Mouse (Mus musculus) hindbrain, embryonic 16.5 days (tissue): ENCODE measurements around the gene Dab2ip. TPM values are rescaled to one million over a fixed set of nuclear protein-coding genes. Genes with fewer than 3 reads are reported as not detected.
A peak's percentile ranks its signal among the peaks of the same experiment; 100 is the strongest.

Experiments
- ATAC-seq: fragments of 200-750 bp; cut with Nextera tagmentation; 2 replicates; pipeline ENCODE4 v1.8.0; 2017; ENCODE audit warnings: moderate TSS enrichment, moderate library complexity
- H3K27ac ChIP-seq: fragments of 300-500 bp; sonication (generic); 2 replicates; pipeline ENCODE4 v1.5.1; 2014; ENCODE audit warnings: low read depth, mild to moderate bottlenecking, control low read depth, low read length, moderate library complexity
- H3K27me3 ChIP-seq: fragments of 300-500 bp; sonication (generic); replicated peaks from 2 replicates; pipeline ENCODE4 v1.6.1; 2014; ENCODE audit warnings: low read length; ENCODE audit not compliant: control insufficient read depth, insufficient read depth
- H3K36me3 ChIP-seq: fragments of 300-500 bp; sonication (generic); 2 replicates; pipeline ENCODE4 v1.6.1; 2014; ENCODE audit warnings: mild to moderate bottlenecking, low read length, moderate library complexity, mixed read lengths; ENCODE audit not compliant: control insufficient read depth, insufficient read depth
- H3K4me1 ChIP-seq: fragments of 300-500 bp; sonication (generic); 2 replicates; pipeline ENCODE4 v1.6.1; 2014; ENCODE audit warnings: low read depth, low read length; ENCODE audit not compliant: control insufficient read depth, insufficient read depth
- H3K4me2 ChIP-seq: fragments of 300-500 bp; sonication (generic); 2 replicates; pipeline ENCODE4 v1.6.1; 2014; ENCODE audit warnings: mild to moderate bottlenecking, low read length, control low read depth, moderate library complexity
- H3K4me3 ChIP-seq: fragments of 300-500 bp; sonication (generic); 2 replicates; pipeline ENCODE4 v1.5.1; 2014; ENCODE audit warnings: mild to moderate bottlenecking, low read length, control low read depth, moderate library complexity
- H3K9ac ChIP-seq: fragments of 300-500 bp; sonication (generic); 2 replicates; pipeline ENCODE4 v1.6.1; 2014; ENCODE audit warnings: low read depth, mild to moderate bottlenecking, control low read depth, low read length, moderate library complexity
- H3K9me3 ChIP-seq: fragments of 300-500 bp; sonication (generic); 2 replicates; pipeline ENCODE4 v1.6.1; 2014; ENCODE audit warnings: mild to moderate bottlenecking, low read length, moderate library complexity; ENCODE audit not compliant: control insufficient read depth
- WGBS: fragments of 180-500 bp; shearing (Covaris S2); extraction: QIAGEN DNeasy Blood & Tissue Kit; methylation state at CpG from one replicate; pipeline ENCODE4 v1.1.7; 2014; 5-methylcytosine and 5-hydroxymethylcytosine counted together
- polyA plus RNA-seq: library from polyadenylated mRNA; unstranded; fragments of >200 nt; fragmentation: Nextera tagmentation; extraction: Ambion mirVana; gene quantifications from 2 replicates; pipeline ENCODE4 v1.2.1, GENCODE M21; 2015

Gene Dab2ip
- polyA plus RNA-seq, 1 experiment from 2014 or later = 27.6 TPM

DNA sequence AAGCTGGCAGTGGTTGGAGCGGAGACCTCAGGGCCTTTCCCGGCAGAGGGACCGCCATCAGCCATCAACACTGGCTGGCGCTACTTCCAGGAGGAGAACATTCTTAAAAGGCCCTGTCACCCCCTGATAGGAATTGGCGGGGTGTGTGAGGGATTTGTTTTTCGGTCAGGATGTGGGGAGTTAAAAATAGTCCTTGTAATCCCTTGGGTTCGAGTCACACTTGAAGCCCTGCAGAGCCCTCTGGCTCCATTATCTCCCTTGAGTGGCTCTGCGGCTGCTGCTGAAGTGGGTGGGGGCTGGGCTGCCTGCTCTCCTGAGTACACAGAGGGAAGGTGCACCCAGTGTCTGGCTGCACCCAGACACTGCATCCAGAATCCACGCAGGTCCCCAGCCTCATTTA lies 30.3 kb downstream of the Dab2ip start:
- no peak overlapping the region for H3K27ac ChIP-seq
- peaks cover 16% of the 10 kb centered on the region for H3K4me1 ChIP-seq
- peaks cover 10% of the 10 kb centered on the region for H3K27me3 ChIP-seq
- 32% methylated on average over 9 of the region's 9 CpGs for WGBS
- H3K9ac ChIP-seq = no peak overlapping the region
- H3K36me3 ChIP-seq = no peaks in the 10 kb centered on the region
- no peak overlapping the region for H3K4me3 ChIP-seq
- no peaks in the 10 kb centered on the region for H3K9me3 ChIP-seq
- H3K4me2 ChIP-seq = no peak overlapping the region
- peak; percentile 44; the same call in 1 of the 2 replicates for ATAC-seq

DNA sequence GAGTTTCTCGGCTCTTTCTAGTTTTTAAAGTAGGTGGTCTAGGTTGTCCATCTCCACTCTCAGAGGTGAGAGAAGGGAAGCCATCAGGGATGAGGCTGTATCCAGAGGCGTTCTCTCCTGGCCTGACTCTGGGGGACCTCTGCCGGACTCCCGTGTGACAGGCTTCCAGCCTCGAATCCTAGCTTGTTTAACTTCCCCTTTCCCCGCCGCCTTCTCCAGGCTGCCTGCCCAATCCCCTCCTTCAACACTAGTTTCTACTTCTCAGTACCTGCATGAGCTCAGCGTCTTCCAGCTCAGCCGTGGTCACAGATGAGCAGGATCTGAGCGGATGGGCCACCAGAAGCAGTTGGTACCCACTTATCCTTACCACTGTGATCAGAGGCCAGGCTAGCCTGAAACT lies 31.3 kb downstream of the Dab2ip start:
- 73% methylated on average over 10 of the region's 10 CpGs for WGBS
- no peak overlapping the region for H3K9ac ChIP-seq
- H3K4me1 ChIP-seq = peaks cover 16% of the 10 kb centered on the region
- H3K4me3 ChIP-seq = no peak overlapping the region
- H3K27me3 ChIP-seq = peaks cover under 1% of the 10 kb centered on the region
- no peaks in the 10 kb centered on the region for H3K9me3 ChIP-seq
- no peak overlapping the region for H3K4me2 ChIP-seq
- no peak for ATAC-seq
- H3K27ac ChIP-seq = no peak overlapping the region
- no peaks in the 10 kb centered on the region for H3K36me3 ChIP-seq

DNA sequence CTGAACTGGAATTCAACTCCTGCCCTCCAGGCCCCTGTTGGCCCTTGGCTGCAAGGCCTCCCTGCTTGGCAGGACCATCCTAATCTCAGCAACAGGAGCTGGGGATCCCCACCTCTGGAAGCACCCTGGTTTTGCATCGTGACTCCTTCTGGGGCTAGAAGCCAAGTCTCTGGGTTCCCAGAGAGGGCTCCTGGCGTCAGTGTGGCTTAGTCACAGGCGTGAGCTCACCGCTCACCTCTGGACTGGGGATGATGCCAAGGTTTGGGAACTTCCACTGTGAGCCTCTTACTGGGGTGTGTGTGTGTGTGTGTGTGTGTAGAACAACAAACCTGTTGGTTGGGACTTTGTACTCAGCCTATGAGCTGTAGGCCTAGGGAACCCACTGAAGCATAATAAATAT lies 31.7 kb downstream of the Dab2ip start:
- H3K9ac ChIP-seq = no peak overlapping the region
- 60% methylated on average over 4 of the region's 4 CpGs for WGBS
- H3K4me1 ChIP-seq = peaks cover 16% of the 10 kb centered on the region
- no peak overlapping the region for H3K4me2 ChIP-seq
- no peaks in the 10 kb centered on the region for H3K27me3 ChIP-seq
- no peak for ATAC-seq
- H3K9me3 ChIP-seq = no peaks in the 10 kb centered on the region
- no peak overlapping the region for H3K27ac ChIP-seq
- H3K36me3 ChIP-seq = no peaks in the 10 kb centered on the region
- H3K4me3 ChIP-seq = no peak overlapping the region

- Histone ChIP-seq H3K4me2 (no peak overlapping the region), H3K9ac (no peak overlapping the region), H3K36me3 (no peaks in the 10 kb centered on the region), H3K4me3 (no peak overlapping the region), H3K27me3 (no peaks in the 10 kb centered on the region), H3K9me3 (no peaks in the 10 kb centered on the region), H3K4me1 (peaks cover 16% of the 10 kb centered on the region), H3K27ac (no peak overlapping the region)
- WGBS = 63% methylated on average over 14 of the region's 14 CpGs
- ATAC-seq = no peak
Measured at GRCm38 (mm10) chr2:35591961-35592724, 34.1 kb downstream of the Dab2ip start.

DNA sequence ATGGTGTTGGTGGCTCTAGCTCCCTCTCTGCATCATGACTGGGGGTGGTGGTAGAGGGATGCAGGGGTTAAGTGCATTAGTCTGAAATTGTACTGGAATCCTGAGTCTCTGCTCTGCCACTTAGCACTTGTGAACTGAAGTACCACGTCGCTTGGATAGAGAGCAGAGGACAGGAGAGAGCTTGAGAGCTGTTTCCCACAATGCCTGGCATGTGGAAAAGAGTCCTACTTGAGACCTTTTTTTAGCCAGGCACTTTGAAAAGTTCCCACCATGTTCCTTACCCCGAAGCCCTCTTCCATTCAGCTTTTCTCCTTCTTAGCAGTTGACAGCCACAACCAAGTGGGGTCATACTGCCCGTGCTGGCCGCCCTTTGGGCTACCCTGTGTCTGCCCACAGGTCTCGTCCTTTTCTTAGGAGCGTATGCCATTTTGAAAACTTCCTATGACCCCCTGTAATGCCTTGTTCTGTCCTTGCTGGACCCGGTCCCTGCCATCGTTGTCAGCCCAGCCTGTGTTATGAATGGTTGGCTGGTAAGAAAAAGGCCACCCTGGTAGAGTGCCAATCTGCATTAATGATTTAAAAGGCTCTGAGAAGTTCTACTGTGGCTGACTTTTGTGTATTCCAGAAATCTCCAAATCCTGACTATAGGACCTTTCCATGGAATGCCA lies 34.8 kb downstream of the Dab2ip start:
- WGBS = 57% methylated on average over 9 of the region's 9 CpGs
- ATAC-seq = peak; percentile 70; the same call in 1 of the 2 replicates

GRCm38 (mm10) chr2:35593889-35594288 lies 35.8 kb downstream of the Dab2ip start:
- Histone ChIP-seq H3K27ac (no peak overlapping the region), H3K4me3 (no peak overlapping the region), H3K9me3 (no peaks in the 10 kb centered on the region), H3K27me3 (no peaks in the 10 kb centered on the region), H3K36me3 (no peaks in the 10 kb centered on the region), H3K4me1 (peaks cover 9% of the 10 kb centered on the region; the same call in 1 of the 2 replicates), H3K4me2 (no peak overlapping the region), H3K9ac (no peak overlapping the region)
- WGBS = 72% methylated on average over 7 of the region's 7 CpGs
- no peak for ATAC-seq

More for the DNA sequence above, 34.8 kb downstream of the Dab2ip start:
- H3K4me2 ChIP-seq = no peak overlapping the region
- no peak overlapping the region for H3K4me3 ChIP-seq
- H3K27me3 ChIP-seq = no peaks in the 10 kb centered on the region
- H3K9me3 ChIP-seq = no peaks in the 10 kb centered on the region
- peaks cover 16% of the 10 kb centered on the region for H3K4me1 ChIP-seq
- no peak overlapping the region for H3K27ac ChIP-seq
- no peaks in the 10 kb centered on the region for H3K36me3 ChIP-seq
- H3K9ac ChIP-seq = no peak overlapping the region

- no peak overlapping the region for H3K4me2 ChIP-seq
- no peak overlapping the region for H3K4me3 ChIP-seq
- no peaks in the 10 kb centered on the region for H3K27me3 ChIP-seq
- 73% methylated on average over 1 of the region's 1 CpGs for WGBS
- no peak overlapping the region for H3K9ac ChIP-seq
- H3K27ac ChIP-seq = no peak overlapping the region
- no peaks in the 10 kb centered on the region for H3K9me3 ChIP-seq
- peaks cover 9% of the 10 kb centered on the region; the same call in 1 of the 2 replicates for H3K4me1 ChIP-seq
- no peaks in the 10 kb centered on the region for H3K36me3 ChIP-seq
- ATAC-seq = no peak
Measured at GRCm38 (mm10) chr2:35595102-35595501, 37.0 kb downstream of the Dab2ip start.

- no peak overlapping the region for H3K9ac ChIP-seq
- no peak for ATAC-seq
- H3K4me1 ChIP-seq = peaks cover 9% of the 10 kb centered on the region; the same call in 1 of the 2 replicates
- H3K36me3 ChIP-seq = no peaks in the 10 kb centered on the region
- no peaks in the 10 kb centered on the region for H3K27me3 ChIP-seq
- no peak overlapping the region for H3K4me3 ChIP-seq
- WGBS = 64% methylated on average over 5 of the region's 5 CpGs
- no peak overlapping the region for H3K27ac ChIP-seq
- H3K4me2 ChIP-seq = no peak overlapping the region
- H3K9me3 ChIP-seq = no peaks in the 10 kb centered on the region
Measured at GRCm38 (mm10) chr2:35595718-35596117, 37.7 kb downstream of the Dab2ip start.

DNA sequence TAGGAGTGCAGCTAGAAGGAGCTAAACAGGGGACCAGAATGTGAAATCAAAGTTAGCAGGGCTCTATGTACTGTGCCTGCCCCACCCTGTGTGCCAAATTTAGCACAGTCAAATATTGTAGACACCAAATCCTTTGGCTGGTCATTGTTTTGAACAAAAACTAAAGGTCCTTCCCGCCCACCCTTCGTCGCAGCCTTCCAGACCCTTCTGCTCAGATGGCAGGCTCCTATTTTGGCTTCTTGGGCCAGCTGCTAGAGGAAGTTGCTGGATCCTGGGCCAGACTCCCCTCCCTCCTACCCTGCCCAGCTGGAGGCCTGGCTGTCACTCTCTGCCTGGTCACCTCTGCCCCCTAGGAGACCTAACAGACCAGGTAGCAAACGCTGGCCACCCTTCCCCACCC lies 38.7 kb downstream of the Dab2ip start:
- 78% methylated on average over 4 of the region's 4 CpGs for WGBS
- Histone ChIP-seq H3K9ac (no peak overlapping the region), H3K4me1 (peaks cover 9% of the 10 kb centered on the region; the same call in 1 of the 2 replicates), H3K9me3 (no peaks in the 10 kb centered on the region), H3K27me3 (no peaks in the 10 kb centered on the region), H3K27ac (no peak overlapping the region), H3K4me2 (no peak overlapping the region), H3K36me3 (no peaks in the 10 kb centered on the region), H3K4me3 (no peak overlapping the region)
- no peak for ATAC-seq
